Mouse (Mus musculus): Measurements from ENCODE around the gene Snapc3.

Snapc3 gene

DNA sequence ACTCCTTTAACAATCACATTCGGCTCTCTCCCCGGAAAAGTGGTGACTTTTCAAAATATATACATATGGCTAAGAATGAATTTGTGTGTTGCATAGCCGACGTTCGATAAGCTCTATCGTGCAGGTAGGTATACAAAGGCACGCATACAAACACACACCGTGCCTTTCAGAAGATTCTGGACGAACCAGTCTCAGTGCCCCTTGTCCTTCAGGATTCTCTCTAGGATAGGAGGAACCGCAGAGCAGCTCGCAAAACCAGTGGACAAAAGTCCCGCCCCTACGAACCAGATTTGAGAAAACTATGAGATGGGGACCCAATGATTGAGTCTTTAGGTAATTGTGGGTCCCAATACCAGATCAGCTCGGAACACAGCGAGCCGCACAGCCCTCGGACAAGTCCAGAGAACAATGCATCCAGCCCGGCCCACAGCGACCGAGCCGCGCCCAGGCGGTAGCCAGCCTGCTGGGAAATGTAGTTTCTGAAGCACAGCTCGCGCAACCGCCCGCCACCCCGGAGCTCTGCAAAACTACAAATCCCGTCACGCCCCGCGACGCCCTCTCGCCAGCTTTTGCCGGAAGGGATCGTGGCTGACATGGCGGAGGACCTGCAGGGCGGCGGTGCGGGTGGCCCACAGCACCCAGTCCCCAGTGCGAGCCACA is at the start of gene Snapc3:
Gene Snapc3 (plus strand): TSS at position 565 of the 660 bp plus-strand sequence.
- peak; percentile 98 for DNase-seq (ENCODE audit: extremely low read depth, insufficient read length, low spot score)

DNA sequence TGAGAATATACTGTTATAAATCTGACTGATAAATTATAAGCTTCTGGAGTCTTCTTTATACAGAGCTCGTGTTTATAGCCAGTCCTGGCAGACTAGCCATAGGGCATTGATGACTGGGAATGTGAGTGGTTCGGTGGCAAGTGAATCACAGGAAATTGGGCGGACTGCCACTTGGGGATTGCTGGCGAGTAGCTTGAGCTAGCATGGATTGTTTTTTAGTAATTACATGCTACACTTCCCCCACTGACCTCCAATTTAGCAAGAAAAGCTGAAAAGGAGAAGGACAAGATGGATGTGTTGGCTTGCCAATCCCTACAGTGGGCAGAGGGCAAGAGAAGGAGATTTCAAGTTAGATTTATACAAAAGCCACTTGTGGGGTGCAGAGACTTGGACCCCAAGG is 44.1 kb upstream of the Snapc3 start:
- peak; percentile 57 for DNase-seq (ENCODE audit: extremely low read depth, insufficient read length, low spot score)

DNA sequence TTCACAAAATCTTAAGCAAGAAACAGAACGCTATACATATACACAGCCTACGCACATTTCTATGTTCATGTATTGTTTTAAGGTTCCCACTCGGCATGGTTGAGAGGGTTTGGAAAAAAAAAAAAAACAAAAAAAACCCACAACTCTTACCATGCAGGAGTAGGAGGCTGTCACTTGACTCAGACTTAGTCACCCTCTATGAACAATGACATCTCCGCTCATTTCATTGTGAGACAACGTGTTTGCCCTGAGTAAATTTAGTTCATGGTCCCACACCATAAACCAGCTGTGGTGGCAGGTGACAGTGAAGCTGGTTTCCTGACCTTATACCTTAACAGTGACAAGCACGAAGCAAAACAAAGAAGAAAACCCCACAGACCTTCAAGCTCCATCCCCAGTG is 41.9 kb upstream of the Snapc3 start:
- DNase-seq (ENCODE audit: extremely low read depth, insufficient read length, low spot score): peak; percentile 54

DNA sequence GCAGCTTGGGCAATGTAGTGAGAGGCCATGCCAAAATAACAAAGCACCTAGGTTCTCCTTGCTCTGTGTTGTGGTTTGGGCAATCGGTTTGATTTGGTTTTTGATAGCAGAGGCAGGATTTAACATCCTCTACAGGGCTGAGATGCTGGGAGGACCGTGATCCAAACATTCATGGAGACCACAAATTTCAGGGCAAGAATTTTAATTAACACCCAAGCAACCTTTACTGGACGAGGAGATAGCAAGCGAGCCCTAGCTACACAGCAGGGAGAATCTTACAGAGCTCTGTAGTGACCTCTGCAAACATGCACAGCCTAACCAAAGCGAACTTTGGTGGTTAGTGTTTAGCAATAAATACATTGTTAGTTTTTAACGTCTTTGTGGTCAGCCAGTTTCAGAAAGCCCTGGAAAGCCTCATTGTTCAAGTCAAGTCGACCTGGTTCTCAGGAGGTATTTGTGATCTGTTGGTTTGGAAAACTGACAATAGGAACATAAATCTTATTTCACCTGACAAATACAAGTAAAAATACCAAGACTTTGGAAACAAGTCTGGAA is 41.0 kb upstream of the Snapc3 start:
- DNase-seq (ENCODE audit: extremely low read depth, insufficient read length, low spot score): no peak

DNA sequence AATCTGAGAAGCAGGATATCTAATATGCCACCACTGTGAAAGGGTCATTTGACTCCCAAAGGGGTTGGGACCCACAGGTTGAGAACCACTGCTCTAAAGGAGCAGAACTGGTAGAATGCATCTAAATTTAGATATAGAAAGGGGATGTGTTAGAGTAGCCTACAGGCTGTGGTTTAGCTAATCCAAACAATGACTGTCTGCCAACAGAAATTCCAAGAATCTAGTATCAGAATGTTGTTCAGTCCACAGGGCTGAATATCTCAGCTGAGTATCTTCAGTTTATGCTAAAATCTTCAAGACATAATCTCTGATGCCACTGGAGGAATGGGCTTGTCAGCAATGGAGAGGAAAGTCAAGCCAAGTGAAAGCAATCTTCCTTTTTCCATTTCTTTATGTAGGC is 38.5 kb upstream of the Snapc3 start:
- DNase-seq (ENCODE audit: extremely low read depth, insufficient read length, low spot score): peak; percentile 42

DNA sequence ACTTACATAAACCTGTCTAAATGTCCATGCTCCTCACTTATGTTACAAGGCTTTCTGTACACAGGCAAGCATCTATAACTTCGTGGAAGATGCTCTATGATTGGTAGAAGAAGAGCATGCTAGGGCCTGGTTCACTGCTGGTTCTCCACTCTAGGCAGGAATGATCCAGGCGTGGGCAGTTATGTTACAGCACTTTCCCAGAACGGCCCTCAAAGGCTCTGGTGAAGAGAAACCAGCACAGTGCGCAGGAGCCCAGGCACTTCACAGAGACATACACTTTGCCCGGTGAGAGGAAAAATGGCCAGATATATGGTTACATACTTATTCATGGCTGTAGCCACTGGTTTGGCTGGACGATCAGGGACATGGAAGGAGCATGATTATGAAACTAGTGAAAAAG is 37.8 kb upstream of the Snapc3 start:
- DNase-seq (ENCODE audit: extremely low read depth, insufficient read length, low spot score): no peak

DNA sequence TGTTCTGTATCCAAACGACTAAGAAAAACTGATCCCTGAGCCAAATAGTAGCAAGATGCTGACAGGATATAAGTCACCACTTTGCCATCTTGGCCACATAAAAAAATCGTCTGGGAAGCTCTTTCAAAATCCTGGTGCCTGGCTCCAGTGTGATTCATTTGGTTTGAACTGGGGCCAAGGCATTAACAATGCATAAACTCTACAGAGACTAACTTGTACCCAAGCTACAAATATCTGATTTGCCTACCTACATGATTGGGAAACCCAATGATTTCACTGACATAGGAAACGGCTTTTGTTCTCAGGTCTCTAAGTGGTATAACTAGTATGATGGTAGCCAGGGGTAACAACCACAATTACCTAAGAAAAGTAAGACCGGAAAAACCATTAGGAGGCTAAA is 37.3 kb upstream of the Snapc3 start:
- DNase-seq (ENCODE audit: extremely low read depth, insufficient read length, low spot score): peak; percentile 77

DNA sequence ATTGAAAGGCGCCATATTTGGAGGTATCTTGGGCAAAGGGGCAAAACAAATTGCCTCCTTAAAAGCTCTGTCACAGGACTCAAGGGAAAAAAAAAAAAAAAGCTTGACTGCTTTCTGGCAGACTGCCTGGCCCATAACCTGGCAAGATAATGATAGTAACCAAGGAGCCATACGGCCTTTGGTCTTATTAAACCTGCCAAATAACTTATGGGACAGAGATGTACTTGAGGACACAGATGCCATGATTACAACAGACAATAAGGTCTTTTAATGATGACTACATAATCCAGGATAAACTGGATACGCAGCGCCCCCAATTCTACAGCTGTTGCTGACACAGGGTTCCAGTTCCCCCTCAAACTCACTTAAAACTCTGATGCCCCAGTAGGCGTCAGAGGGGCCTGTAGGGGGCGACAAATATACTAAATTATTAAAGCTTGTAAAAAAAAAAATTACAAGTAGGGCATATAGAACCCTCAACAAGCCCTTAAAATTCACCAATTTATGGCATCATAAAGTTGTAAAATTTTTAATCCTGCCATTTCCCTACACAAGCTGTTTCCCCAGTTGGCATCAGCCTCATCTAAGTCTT is 33.5 kb upstream of the Snapc3 start:
- DNase-seq (ENCODE audit: extremely low read depth, insufficient read length, low spot score): no peak

DNA sequence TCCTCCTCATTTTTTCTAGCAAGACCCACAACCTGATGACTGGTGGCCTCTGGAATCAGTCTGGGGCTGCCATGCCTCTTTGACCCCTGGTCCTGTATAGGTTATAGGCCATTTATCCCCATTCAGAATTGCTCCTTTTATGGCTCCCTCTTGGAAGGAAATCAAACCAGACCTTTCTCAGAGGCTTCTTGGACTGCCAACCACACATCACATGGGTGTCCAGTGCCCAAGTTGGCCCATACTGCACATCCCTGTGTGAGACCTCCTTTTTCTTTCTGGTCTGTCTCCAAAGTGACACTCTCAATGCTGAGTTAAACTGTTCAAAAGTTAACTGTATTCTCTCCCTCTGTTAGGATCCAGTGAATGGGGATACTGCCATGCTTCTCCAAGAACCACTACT is 32.4 kb upstream of the Snapc3 start:
- DNase-seq (ENCODE audit: extremely low read depth, insufficient read length, low spot score): no peak

DNA sequence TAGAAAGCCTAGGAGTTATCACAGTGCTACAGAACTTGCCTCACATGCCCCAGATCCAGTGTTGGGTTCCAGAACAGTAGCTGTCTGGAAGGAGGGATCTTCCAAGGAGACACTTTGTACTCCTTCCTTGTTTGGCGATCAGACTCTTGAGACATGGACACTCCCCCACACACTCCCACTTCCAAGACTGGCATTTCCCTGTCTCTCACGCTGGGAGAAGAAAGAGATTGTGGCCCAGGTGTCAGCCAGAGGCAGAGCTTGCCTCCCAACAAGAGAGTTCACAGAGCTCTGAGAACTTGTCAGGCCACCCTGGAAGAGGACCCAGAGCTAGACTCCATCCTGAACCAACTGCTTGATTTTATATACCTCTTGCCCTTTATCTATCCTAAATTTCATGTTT is 27.0 kb upstream of the Snapc3 start:
- DNase-seq (ENCODE audit: extremely low read depth, insufficient read length, low spot score): no peak

DNA sequence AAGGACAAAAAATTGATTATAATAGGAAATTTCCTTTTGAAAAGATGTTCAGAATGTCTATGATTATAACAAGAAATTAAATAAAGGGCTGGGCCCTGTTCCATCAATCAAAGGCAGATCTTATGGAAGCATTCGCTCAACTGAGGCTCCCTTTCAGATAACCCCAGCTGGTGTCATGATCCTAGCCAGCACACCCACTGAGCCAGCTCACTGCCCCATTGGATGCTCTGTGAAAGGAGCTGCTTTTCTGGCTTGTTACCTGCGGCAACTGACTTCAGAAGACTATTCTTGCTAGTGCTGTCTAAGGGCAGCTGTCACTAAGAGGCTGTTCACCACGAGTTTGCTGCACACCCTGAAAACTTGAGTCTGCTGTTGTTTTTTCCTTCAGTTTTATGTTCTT is 25.6 kb upstream of the Snapc3 start:
- DNase-seq (ENCODE audit: extremely low read depth, insufficient read length, low spot score): no peak

DNA sequence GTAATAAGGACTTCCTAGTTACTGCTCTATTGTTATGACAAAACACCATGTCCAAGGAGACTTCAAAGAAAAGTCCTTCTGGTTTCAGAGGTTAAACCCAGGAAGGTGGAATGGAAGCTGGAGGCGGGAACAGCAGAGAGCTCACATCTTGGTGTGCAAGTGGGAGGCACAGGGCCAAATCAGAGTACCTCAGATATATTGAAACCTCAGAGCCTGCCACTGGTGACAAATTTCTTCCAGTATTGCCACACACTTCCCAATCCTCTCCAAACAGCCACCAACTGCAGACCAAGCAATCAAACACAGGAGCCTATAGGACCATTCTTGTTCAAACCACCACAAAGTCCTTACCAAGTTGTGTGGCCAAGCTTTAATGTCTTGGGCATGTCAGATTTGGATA is 23.8 kb upstream of the Snapc3 start:
- DNase-seq (ENCODE audit: extremely low read depth, insufficient read length, low spot score): peak; percentile 39

DNA sequence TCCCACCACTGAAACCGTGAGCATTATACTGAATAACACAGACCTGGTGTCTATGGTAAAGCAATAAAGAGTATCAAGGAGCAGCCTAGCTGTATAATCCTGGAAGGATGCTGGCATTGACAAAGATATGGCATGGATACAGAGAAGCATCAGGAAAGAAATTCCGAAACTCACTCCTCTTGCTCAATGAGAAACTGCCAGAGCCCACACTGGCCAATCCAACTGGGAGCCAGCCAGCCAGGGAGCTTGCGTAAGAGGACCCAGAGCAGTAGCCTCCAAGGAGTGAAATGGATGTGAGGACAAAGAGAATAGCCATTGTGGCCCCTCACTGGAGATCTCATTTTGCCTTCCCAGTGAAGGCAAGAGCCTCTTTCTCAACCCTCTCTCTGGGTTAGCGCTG is 21.2 kb upstream of the Snapc3 start:
- DNase-seq (ENCODE audit: extremely low read depth, insufficient read length, low spot score): peak; percentile 76

DNA sequence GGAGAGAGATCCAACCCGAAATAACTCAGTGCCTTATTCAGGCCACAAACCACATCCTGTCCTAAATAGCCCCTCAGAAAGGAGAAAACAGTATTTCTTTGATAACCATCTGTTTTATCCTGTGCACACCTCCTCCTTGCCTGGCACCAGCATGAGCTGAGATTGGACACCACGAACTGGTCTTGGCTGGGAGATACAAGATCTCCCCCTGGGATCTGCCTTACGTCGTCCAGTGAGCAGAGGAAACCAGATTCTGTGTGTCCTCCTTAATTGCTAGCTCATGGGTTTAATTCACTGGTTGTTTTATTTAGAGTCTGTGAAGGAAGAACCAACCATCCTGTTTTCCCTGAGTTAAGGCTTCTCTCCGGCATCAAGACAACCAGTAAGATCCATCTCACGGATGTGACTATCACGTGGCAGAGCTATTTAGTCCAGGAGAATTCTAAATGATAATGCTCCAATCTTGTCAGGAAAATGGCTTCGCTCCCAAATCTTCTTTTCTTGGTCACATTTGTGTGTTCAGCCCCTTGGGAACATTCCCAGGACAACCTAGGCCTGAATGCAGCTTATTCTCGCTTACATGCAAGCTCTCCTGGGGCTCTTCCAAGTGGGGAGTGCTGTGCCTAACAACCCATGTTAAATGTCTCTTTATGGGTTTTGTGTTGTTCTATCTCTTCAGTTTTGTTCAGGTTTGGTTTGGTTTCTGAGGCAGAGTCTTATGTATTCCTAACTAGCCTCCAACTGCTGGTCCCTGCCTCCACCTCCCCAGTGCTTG is 20.3 kb upstream of the Snapc3 start:
- DNase-seq (ENCODE audit: extremely low read depth, insufficient read length, low spot score): peak; percentile 51

DNA sequence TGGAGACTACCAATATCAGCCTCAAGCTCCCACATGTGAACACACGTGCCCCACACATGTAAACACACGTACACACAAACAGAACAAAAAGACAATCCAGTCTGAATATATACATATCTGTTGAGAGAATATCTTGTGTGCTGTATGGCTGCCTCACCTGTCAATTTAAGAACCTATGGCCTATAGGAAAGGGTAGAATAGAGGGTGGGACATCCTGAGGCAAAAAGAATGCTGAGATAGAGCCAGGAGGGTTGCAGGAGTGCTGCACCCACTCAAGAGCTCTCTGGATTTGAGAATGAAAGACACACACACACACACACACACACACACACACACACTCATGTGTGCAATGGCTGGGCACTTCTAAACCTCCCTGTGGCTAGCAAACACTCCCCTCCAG is 19.0 kb upstream of the Snapc3 start:
- DNase-seq (ENCODE audit: extremely low read depth, insufficient read length, low spot score): no peak

DNA sequence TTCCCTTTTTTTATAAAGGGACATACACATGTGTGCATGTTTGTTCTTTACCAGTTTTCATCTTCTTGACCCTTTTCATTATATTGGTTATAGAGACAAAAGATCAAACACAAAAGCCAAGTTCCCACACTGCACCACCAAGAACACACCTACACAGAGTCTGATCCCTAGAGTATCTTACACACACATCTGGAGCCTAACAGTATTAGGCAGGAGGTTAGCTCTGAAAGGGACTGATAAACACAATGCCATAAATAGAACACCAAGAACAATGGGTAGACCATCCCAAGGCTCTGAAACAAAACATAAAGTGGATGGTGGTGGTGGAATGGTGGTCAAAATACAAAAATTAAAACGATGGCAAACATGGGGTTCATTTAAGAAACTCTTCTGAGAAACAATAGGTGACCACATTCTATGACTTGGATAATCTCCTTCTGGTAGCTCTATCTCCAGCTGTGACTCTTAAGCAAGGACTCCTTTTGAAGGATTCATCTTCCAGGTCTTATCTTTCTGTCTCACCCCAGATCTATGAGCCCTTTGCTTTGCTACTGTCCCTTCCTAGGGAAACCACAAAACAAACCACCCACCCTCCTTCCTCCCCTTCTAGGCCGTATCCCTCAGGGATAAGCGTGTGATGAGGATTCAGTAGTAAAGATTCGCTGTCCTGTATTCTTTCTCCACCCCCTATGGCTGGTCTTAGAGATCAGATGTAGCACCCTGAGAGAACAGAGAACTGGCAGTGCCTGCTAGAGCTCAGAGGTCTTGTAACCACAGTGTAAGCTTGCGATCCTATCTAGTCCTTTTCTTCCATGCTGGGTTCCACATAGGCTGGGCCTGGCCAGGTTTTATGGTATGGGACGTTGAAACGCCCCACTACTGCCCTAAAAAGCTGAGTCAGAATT is 16.6 kb upstream of the Snapc3 start:
- no peak for DNase-seq (ENCODE audit: extremely low read depth, insufficient read length, low spot score)

DNA sequence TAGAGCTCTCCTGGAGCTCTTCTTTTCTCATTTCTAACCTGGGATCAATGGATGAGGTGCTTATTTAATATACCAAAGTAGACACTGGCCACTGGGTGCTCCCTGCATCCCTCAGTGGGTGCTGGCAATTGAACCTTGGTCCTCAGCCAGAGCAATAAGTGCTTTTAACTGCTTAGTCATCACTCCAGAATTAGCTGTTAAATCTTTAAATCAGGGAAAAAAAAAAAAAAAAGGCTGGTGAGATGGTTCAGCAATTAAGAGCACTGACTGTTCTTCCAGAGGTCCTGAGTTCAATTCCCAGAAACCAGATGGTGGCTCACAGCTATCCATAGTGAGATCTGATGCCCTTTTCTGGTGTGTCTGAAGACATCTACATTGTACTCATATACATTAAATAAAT is 15.8 kb upstream of the Snapc3 start:
- DNase-seq (ENCODE audit: extremely low read depth, insufficient read length, low spot score): peak; percentile 60

DNA sequence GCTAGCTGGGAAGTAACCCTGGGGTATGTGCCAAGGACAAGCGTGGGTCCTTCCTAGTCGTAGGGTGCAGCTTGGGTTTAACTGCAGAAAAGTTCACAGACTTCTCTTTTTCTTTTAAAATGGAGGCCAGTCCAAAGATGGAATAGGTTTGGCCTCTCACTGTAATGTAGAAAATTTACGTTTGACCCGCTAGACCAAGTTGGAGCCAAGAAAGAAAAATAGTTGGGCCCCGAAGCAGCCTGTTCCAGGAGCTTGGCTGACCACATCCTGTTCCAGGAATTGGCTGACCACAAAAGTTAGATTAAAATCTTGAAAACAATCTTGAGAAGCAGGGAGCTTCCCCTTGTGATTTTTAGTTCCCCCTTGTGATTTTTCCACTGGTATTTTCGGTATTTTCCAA is 9.8 kb upstream of the Snapc3 start:
- DNase-seq (ENCODE audit: extremely low read depth, insufficient read length, low spot score): peak; percentile 68

DNA sequence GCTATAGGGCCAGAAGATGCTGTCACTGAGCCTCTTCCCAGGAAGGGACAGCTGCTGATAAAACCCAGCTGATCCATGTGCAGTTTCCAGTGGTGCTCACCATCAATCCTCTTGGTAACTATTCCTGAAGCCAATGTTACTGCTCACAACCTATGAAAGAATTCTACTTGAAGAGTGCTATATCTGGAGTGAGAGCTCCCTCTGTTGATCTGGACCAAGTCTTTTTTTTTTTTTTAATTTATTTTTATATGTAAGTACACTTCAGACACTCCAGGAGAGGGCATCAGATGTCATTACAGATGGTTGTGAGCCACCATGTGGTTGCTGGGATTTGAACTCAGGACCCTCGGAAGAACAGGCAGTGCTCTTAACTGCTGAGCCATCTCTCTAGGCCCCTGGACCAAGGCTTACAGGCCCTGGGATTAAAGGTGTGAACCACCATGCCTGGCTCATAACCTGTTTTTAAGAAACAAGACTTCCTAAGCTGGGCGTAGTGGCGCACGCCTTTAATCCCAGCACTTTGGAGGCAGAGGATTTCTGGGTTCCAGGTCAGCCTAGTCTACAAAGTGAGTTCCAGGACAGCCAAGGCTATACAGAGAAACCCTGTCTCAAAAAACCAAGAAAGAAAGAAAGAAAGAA is 7.5 kb upstream of the Snapc3 start:
- DNase-seq (ENCODE audit: extremely low read depth, insufficient read length, low spot score): peak; percentile 55

DNA sequence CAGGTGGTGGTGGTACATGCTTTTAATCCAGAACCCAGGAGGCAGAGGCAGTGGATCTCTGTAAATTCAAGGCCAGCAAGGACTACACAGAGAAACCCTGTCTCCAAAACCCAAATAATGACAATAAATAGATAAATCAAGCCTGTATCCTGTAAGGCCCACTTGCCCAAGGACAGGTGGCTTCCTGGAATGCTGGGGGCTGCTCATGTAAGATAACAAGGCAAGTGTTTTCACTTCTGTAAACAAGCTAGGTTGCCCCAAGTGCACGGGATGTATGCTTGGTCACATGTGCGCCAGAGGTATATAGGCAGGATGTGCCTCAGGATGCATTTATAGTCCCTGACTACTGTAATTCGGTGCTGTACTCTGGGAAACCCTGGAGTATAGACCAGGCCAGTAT is 5.5 kb upstream of the Snapc3 start:
- no peak for DNase-seq (ENCODE audit: extremely low read depth, insufficient read length, low spot score)
